Mouse (Mus musculus) C2C12 (cell line): ENCODE results near the gene Cdh4. TPM values are rescaled to one million over a fixed set of nuclear protein-coding genes. Genes with fewer than 3 reads are reported as not detected.

ENCODE experiments used
- H3K27me3 ChIP-seq: one replicate; pipeline ENCODE4 v1.6.1; 2011; ENCODE audit not compliant: control insufficient read depth, insufficient read depth, insufficient read length
- H3K36me3 ChIP-seq: one replicate; pipeline ENCODE4 v1.6.1; 2011; ENCODE audit not compliant: control insufficient read depth, insufficient read depth
- H3K4me3 ChIP-seq: one replicate; pipeline ENCODE4 v1.5.1; 2011; ENCODE audit warnings: mild to moderate bottlenecking, control low read depth; ENCODE audit not compliant: poor library complexity, insufficient read depth, severe bottlenecking
- H3K79me2 ChIP-seq: one replicate; pipeline ENCODE4 v1.6.1; 2011; ENCODE audit not compliant: control insufficient read depth, insufficient read depth
- H3K79me3 ChIP-seq: one replicate; pipeline ENCODE4 v1.6.1; 2011; ENCODE audit warnings: low read depth, control low read depth
- H3ac ChIP-seq: one replicate; pipeline ENCODE3; 2011; ENCODE audit warnings: low read depth; ENCODE audit not compliant: control insufficient read depth, insufficient read length
- CEBPB ChIP-seq: IDR thresholded peaks from one replicate; pipeline ENCODE4 v1.6.1; 2011; ENCODE audit warnings: low read depth, mild to moderate bottlenecking, control low read depth, moderate library complexity
- CTCF ChIP-seq: IDR thresholded peaks from one replicate; pipeline ENCODE4 v1.5.1; 2011; ENCODE audit not compliant: control insufficient read depth, insufficient read depth, insufficient read length
- FOSL1 ChIP-seq: IDR thresholded peaks from one replicate; pipeline ENCODE4 v1.8.0; 2011; ENCODE audit warnings: mild to moderate bottlenecking, low read length; ENCODE audit not compliant: poor library complexity, insufficient read depth, severe bottlenecking
- MAX ChIP-seq: IDR thresholded peaks from one replicate; pipeline ENCODE4 v1.6.1; 2011; ENCODE audit warnings: mild to moderate bottlenecking, control low read depth
- MYOD1 ChIP-seq: IDR thresholded peaks from one replicate; pipeline ENCODE4 v1.6.1; 2011; ENCODE audit warnings: low read depth; ENCODE audit not compliant: control insufficient read depth, insufficient read length
- MYOG ChIP-seq: IDR thresholded peaks from one replicate; pipeline ENCODE4 v1.6.1; 2011; ENCODE audit not compliant: control insufficient read depth, insufficient read length; ENCODE audit errors: extremely low read depth
- USF1 ChIP-seq: IDR thresholded peaks from one replicate; pipeline ENCODE4 v1.6.1; 2011; ENCODE audit warnings: low read depth, mild to moderate bottlenecking, control low read depth, moderate library complexity
- polyA plus RNA-seq: library from polyadenylated mRNA; unstranded; fragments of >200 nt; fragmentation: generic; extraction: Trizol; gene quantifications from one replicate; pipeline ENCODE4 v1.2.1, GENCODE M21; 2012; ENCODE audit warnings: missing spikeins

The Cdh4 gene
- polyA plus RNA-seq, 1 experiment, result not detected

- Histone ChIP-seq H3K36me3 (no peaks in the 10 kb centered on the region), H3ac (no peak overlapping the region), H3K79me2 (no peaks in the 10 kb centered on the region), H3K79me3 (no peaks in the 10 kb centered on the region), H3K4me3 (no peak overlapping the region), H3K27me3 (peaks cover under 1% of the 10 kb centered on the region)
- TF ChIP-seq MAX (no peak), MYOD1 (no peak)
These were observed 421.0 kb downstream of the Cdh4 start for GRCm38 (mm10) chr2:179863266-179863665.

GRCm38 (mm10) chr2:179865097-179865496 lies 422.9 kb downstream of the Cdh4 start:
- Histone ChIP-seq H3K36me3 (no peaks in the 10 kb centered on the region), H3ac (no peak overlapping the region)

GRCm38 (mm10) chr2:179867669-179868068 lies 425.4 kb downstream of the Cdh4 start:
- peaks cover 6% of the 10 kb centered on the region for H3K27me3 ChIP-seq
- TF ChIP-seq USF1, result no peak
- no peak for TF ChIP-seq CEBPB
- no peak for TF ChIP-seq MAX
- no peak for TF ChIP-seq MYOD1
- no peak for TF ChIP-seq CTCF
- TF ChIP-seq FOSL1, result no peak
- no peak for TF ChIP-seq MYOG
- no peaks in the 10 kb centered on the region for H3K79me2 ChIP-seq
- H3K36me3 ChIP-seq, result no peaks in the 10 kb centered on the region
- no peak overlapping the region for H3K4me3 ChIP-seq
- no peak overlapping the region for H3ac ChIP-seq
- no peaks in the 10 kb centered on the region for H3K79me3 ChIP-seq

More at GRCm38 (mm10) chr2:179865097-179865496, 422.9 kb downstream of the Cdh4 start:
- Histone ChIP-seq H3K79me3 (no peaks in the 10 kb centered on the region), H3K79me2 (no peaks in the 10 kb centered on the region), H3K4me3 (no peak overlapping the region), H3K27me3 (peaks cover 6% of the 10 kb centered on the region)
- no peak for TF ChIP-seq MAX
- no peak for TF ChIP-seq MYOD1
- no peak for TF ChIP-seq MYOG
- no peak for TF ChIP-seq USF1
- no peak for TF ChIP-seq CEBPB
- TF ChIP-seq CTCF, result no peak
- TF ChIP-seq FOSL1, result no peak

DNA sequence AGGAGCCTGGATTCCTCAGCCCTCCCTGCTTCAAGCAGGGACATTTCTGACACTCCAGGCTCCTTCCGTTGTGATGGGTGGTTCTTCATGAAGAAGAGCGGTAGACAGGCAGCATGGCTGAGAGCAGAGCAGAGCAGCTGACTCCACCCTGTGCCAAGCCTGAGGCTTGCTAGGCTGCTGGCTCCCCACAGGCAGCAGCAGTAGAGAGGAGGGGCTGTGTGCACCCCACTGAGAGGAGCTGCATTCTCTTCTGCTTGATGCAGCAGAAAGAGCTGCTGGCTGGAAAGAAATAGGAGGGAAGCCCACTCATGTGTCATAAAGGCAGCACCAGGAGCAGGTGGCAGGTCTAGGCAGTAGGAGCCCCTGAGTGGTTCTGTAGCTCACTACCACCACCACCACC lies 427.6 kb downstream of the Cdh4 start:
- Histone ChIP-seq H3K4me3 (no peak overlapping the region), H3K79me3 (no peaks in the 10 kb centered on the region), H3K36me3 (no peaks in the 10 kb centered on the region), H3K79me2 (no peaks in the 10 kb centered on the region), H3K27me3 (peaks cover 6% of the 10 kb centered on the region), H3ac (no peak overlapping the region)
- no peak for TF ChIP-seq MYOG
- no peak for TF ChIP-seq USF1
- no peak for TF ChIP-seq CEBPB
- no peak for TF ChIP-seq MYOD1
- no peak for TF ChIP-seq CTCF
- TF ChIP-seq MAX, result no peak
- no peak for TF ChIP-seq FOSL1

DNA sequence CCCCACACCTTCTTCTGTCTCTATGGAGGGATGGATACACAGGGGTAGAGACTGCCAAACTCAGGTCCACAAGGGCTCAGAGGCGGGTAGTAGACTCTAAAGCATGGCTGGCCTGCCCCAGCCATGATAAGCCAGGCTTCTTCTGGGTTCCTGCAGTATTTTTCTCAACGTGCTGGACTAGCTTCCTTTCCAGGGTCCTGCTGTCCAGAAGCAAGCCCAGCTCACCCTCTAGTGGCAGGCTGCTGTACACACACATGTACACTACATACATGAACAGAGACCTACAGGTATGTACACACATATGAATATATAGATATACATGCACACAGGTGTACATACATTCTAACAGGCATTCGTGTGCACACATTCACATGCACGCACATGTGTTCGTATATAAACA lies 430.5 kb downstream of the Cdh4 start:
- Histone ChIP-seq H3K79me2 (no peaks in the 10 kb centered on the region), H3K27me3 (peaks cover 16% of the 10 kb centered on the region), H3ac (no peak overlapping the region), H3K79me3 (no peaks in the 10 kb centered on the region), H3K4me3 (no peak overlapping the region), H3K36me3 (no peaks in the 10 kb centered on the region)
- no peak for TF ChIP-seq USF1
- TF ChIP-seq CTCF, result no peak
- TF ChIP-seq MYOG, result no peak
- TF ChIP-seq MYOD1, result no peak
- TF ChIP-seq CEBPB, result no peak
- no peak for TF ChIP-seq FOSL1
- TF ChIP-seq MAX, result no peak

GRCm38 (mm10) chr2:179873315-179873714 lies 431.1 kb downstream of the Cdh4 start:
- no peak overlapping the region for H3K4me3 ChIP-seq
- H3K79me2 ChIP-seq, result no peaks in the 10 kb centered on the region
- no peaks in the 10 kb centered on the region for H3K79me3 ChIP-seq
- H3K36me3 ChIP-seq, result no peaks in the 10 kb centered on the region
- no peak for TF ChIP-seq CEBPB
- no peak for TF ChIP-seq FOSL1
- TF ChIP-seq USF1, result peak; percentile 70
- no peak for TF ChIP-seq CTCF
- TF ChIP-seq MAX, result no peak
- TF ChIP-seq MYOG, result no peak
- TF ChIP-seq MYOD1, result no peak
- no peak overlapping the region for H3ac ChIP-seq
- peaks cover 15% of the 10 kb centered on the region for H3K27me3 ChIP-seq
